Mouse (Mus musculus): ENCODE results near the gene Lkaaear1. TPM values are rescaled to one million over a fixed set of nuclear protein-coding genes. Genes with fewer than 3 reads are reported as not detected.
A peak's percentile ranks its signal among the peaks of the same experiment; 100 is the strongest.

Lkaaear1 gene
- polyA plus RNA-seq, 1 experiment from 2014 or later: not detected

GRCm38 (mm10) chr2:181678780-181679179 is 19.5 kb downstream of the Lkaaear1 start:
- no peak overlapping the region for H3K4me2 ChIP-seq (replicated peaks; ENCODE audit: low read depth, low read length)
- H3K27ac ChIP-seq (ENCODE audit: low read depth, low read length): no peak overlapping the region
- H3K4me3 ChIP-seq (ENCODE audit: low read length): no peak overlapping the region
- H3K4me1 ChIP-seq (ENCODE audit: control insufficient read depth, insufficient read depth, low read length): peaks cover 12% of the 10 kb centered on the region; the same call in 1 of the 2 replicates
- H3K9ac ChIP-seq (ENCODE audit: low read depth, low read length): no peak overlapping the region
- H3K9me3 ChIP-seq (ENCODE audit: control insufficient read depth, low read length): no peaks in the 10 kb centered on the region
- ATAC-seq (ENCODE audit: low FRiP score, low TSS enrichment): peak; percentile 77
- WGBS: 30% methylated on average over 1 of the region's 1 CpGs
- peaks cover under 1% of the 10 kb centered on the region; the same call in 1 of the 2 replicates for H3K27me3 ChIP-seq (ENCODE audit: control insufficient read depth, insufficient read depth, low read length)
- no peaks in the 10 kb centered on the region for H3K36me3 ChIP-seq (ENCODE audit: control insufficient read depth, insufficient read depth, low read length)

GRCm38 (mm10) chr2:181677755-181678098 is 20.5 kb downstream of the Lkaaear1 start:
- Histone ChIP-seq H3K4me3 (ENCODE audit: low read length) (no peak overlapping the region), H3K36me3 (ENCODE audit: control insufficient read depth, insufficient read depth, low read length) (no peaks in the 10 kb centered on the region), H3K27me3 (ENCODE audit: control insufficient read depth, insufficient read depth, low read length) (peaks cover 10% of the 10 kb centered on the region), H3K4me1 (ENCODE audit: control insufficient read depth, insufficient read depth, low read length) (peaks cover 15% of the 10 kb centered on the region), H3K9ac (ENCODE audit: low read depth, low read length) (no peak overlapping the region), H3K4me2 (replicated peaks; ENCODE audit: low read depth, low read length) (no peak overlapping the region), H3K27ac (ENCODE audit: low read depth, low read length) (0 out of 2 replicates have a peak overlapping the region, but pooled peaks have one; percentile 24), H3K9me3 (ENCODE audit: control insufficient read depth, low read length) (no peaks in the 10 kb centered on the region)
- no peak for ATAC-seq (ENCODE audit: low FRiP score, low TSS enrichment)
- WGBS: 58% methylated on average over 3 of the region's 3 CpGs

- H3K27me3 ChIP-seq (ENCODE audit: control insufficient read depth, insufficient read depth, low read length): peaks cover 15% of the 10 kb centered on the region
- H3K27ac ChIP-seq (ENCODE audit: low read depth, low read length): peak overlapping the region; percentile 5; the same call in 1 of the 2 replicates
- H3K4me1 ChIP-seq (ENCODE audit: control insufficient read depth, insufficient read depth, low read length): peaks cover 15% of the 10 kb centered on the region
- 76% methylated on average over 5 of the region's 5 CpGs for WGBS
- H3K9me3 ChIP-seq (ENCODE audit: control insufficient read depth, low read length): no peaks in the 10 kb centered on the region
- H3K4me2 ChIP-seq (replicated peaks; ENCODE audit: low read depth, low read length): no peak overlapping the region
- ATAC-seq (ENCODE audit: low FRiP score, low TSS enrichment): no peak
- H3K4me3 ChIP-seq (ENCODE audit: low read length): no peak overlapping the region
- H3K36me3 ChIP-seq (ENCODE audit: control insufficient read depth, insufficient read depth, low read length): no peaks in the 10 kb centered on the region
- H3K9ac ChIP-seq (ENCODE audit: low read depth, low read length): no peak overlapping the region
Measured at GRCm38 (mm10) chr2:181677096-181677754, 21.0 kb downstream of the Lkaaear1 start.

GRCm38 (mm10) chr2:181676424-181676823 is 21.8 kb downstream of the Lkaaear1 start:
- no peak for ATAC-seq (ENCODE audit: low FRiP score, low TSS enrichment)
- 64% methylated on average over 2 of the region's 2 CpGs for WGBS
- Histone ChIP-seq H3K9ac (ENCODE audit: low read depth, low read length) (no peak overlapping the region), H3K27me3 (ENCODE audit: control insufficient read depth, insufficient read depth, low read length) (peaks cover 23% of the 10 kb centered on the region), H3K4me3 (ENCODE audit: low read length) (no peak overlapping the region), H3K4me1 (ENCODE audit: control insufficient read depth, insufficient read depth, low read length) (peaks cover 17% of the 10 kb centered on the region), H3K9me3 (ENCODE audit: control insufficient read depth, low read length) (no peaks in the 10 kb centered on the region), H3K36me3 (ENCODE audit: control insufficient read depth, insufficient read depth, low read length) (no peaks in the 10 kb centered on the region), H3K27ac (ENCODE audit: low read depth, low read length) (peak overlapping the region; percentile 31; the same call in 1 of the 2 replicates), H3K4me2 (replicated peaks; ENCODE audit: low read depth, low read length) (no peak overlapping the region)

- Histone ChIP-seq H3K9ac (ENCODE audit: low read depth, low read length) (peak overlapping the region; percentile 37; the same call in 1 of the 2 replicates), H3K4me3 (ENCODE audit: low read length) (peak overlapping the region; percentile 23), H3K27me3 (ENCODE audit: control insufficient read depth, insufficient read depth, low read length) (peaks cover 33% of the 10 kb centered on the region), H3K36me3 (ENCODE audit: control insufficient read depth, insufficient read depth, low read length) (no peaks in the 10 kb centered on the region), H3K4me1 (ENCODE audit: control insufficient read depth, insufficient read depth, low read length) (peaks cover 22% of the 10 kb centered on the region), H3K4me2 (replicated peaks; ENCODE audit: low read depth, low read length) (peak overlapping the region; percentile 44), H3K27ac (ENCODE audit: low read depth, low read length) (peak overlapping the region; percentile 31; the same call in 1 of the 2 replicates), H3K9me3 (ENCODE audit: control insufficient read depth, low read length) (no peaks in the 10 kb centered on the region)
- peak; percentile 32 for ATAC-seq (ENCODE audit: low FRiP score, low TSS enrichment)
- under 1% methylated on average over 14 of the region's 14 CpGs for WGBS
Measured at GRCm38 (mm10) chr2:181675454-181675853, 22.8 kb downstream of the Lkaaear1 start.

GRCm38 (mm10) chr2:181674934-181675333 is 23.3 kb downstream of the Lkaaear1 start:
- H3K27ac ChIP-seq (ENCODE audit: low read depth, low read length): no peak overlapping the region
- ATAC-seq (ENCODE audit: low FRiP score, low TSS enrichment): no peak
- no peak overlapping the region for H3K4me3 ChIP-seq (ENCODE audit: low read length)
- H3K36me3 ChIP-seq (ENCODE audit: control insufficient read depth, insufficient read depth, low read length): no peaks in the 10 kb centered on the region
- H3K9me3 ChIP-seq (ENCODE audit: control insufficient read depth, low read length): no peaks in the 10 kb centered on the region
- WGBS: 85% methylated on average over 4 of the region's 4 CpGs
- peaks cover 22% of the 10 kb centered on the region for H3K4me1 ChIP-seq (ENCODE audit: control insufficient read depth, insufficient read depth, low read length)
- no peak overlapping the region; the same call in 1 of the 2 replicates for H3K4me2 ChIP-seq (replicated peaks; ENCODE audit: low read depth, low read length)
- H3K9ac ChIP-seq (ENCODE audit: low read depth, low read length): no peak overlapping the region
- H3K27me3 ChIP-seq (ENCODE audit: control insufficient read depth, insufficient read depth, low read length): peaks cover 38% of the 10 kb centered on the region

DNA sequence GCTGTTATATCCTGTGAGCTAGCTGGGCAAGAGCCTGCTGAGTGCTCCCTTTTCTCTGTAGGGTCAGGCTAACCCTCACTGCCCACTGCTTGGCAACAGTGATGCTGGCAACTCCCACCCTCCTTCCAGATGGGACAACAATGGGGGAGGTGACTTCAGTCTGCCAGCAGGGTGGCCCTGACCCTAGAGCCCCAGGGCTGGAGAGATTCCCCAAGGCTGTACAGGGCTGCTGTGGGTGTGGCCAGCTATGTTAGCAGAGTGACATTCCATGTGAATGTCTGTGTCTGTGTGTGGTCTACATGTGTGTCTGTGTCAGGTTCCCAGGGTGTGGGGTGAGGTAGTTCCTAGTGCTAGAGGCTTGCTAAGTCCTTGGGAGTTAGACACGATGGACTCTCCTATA is 24.7 kb downstream of the Lkaaear1 start:
- no peak overlapping the region for H3K27ac ChIP-seq (ENCODE audit: low read depth, low read length)
- no peak overlapping the region for H3K4me2 ChIP-seq (replicated peaks; ENCODE audit: low read depth, low read length)
- H3K9me3 ChIP-seq (ENCODE audit: control insufficient read depth, low read length): no peaks in the 10 kb centered on the region
- no peak overlapping the region for H3K9ac ChIP-seq (ENCODE audit: low read depth, low read length)
- 70% methylated on average over 1 of the region's 1 CpGs for WGBS
- H3K27me3 ChIP-seq (ENCODE audit: control insufficient read depth, insufficient read depth, low read length): peaks cover 47% of the 10 kb centered on the region
- H3K36me3 ChIP-seq (ENCODE audit: control insufficient read depth, insufficient read depth, low read length): no peaks in the 10 kb centered on the region
- no peak overlapping the region for H3K4me3 ChIP-seq (ENCODE audit: low read length)
- ATAC-seq (ENCODE audit: low FRiP score, low TSS enrichment): peak; percentile 18; the same call in 1 of the 2 replicates
- peaks cover 17% of the 10 kb centered on the region for H3K4me1 ChIP-seq (ENCODE audit: control insufficient read depth, insufficient read depth, low read length)

GRCm38 (mm10) chr2:181671984-181672383 is 26.3 kb downstream of the Lkaaear1 start:
- Histone ChIP-seq H3K9ac (ENCODE audit: low read depth, low read length) (no peak overlapping the region), H3K4me2 (replicated peaks; ENCODE audit: low read depth, low read length) (no peak overlapping the region)

DNA sequence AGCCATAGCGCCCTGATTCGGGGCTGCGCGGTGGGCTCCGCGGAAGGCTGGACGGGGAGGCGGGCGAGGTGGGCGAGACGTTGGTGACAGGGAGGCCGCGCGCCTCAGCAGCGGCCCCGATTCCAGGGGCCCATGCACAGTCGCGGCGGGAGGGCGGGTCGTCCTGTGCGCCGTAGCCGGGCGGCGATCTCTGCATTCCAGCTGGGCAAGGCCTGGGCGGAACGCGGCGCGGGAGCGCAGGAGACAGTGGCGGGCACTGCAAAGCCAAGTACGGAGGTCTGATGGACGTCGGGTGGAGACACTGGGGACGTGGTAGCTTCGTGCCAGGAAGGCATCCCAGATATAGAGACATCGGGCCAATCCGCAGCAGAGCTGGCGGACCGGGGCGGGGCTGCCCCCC is 26.9 kb downstream of the Lkaaear1 start, which contains the start of gene Sox18:
TSS of gene Sox18 (minus strand) at position 315 of the 400 bp plus-strand sequence.
- Histone ChIP-seq H3K4me1 (ENCODE audit: control insufficient read depth, insufficient read depth, low read length) (peaks cover 17% of the 10 kb centered on the region), H3K4me3 (ENCODE audit: low read length) (peak within 1 kb of the TSS; percentile 52), H3K27me3 (ENCODE audit: control insufficient read depth, insufficient read depth, low read length) (peaks cover 47% of the 10 kb centered on the region), H3K27ac (ENCODE audit: low read depth, low read length) (peak within 1 kb of the TSS; percentile 65), H3K4me2 (replicated peaks; ENCODE audit: low read depth, low read length) (peak within 1 kb of the TSS; percentile 66), H3K9me3 (ENCODE audit: control insufficient read depth, low read length) (no peaks in the 10 kb centered on the region), H3K9ac (ENCODE audit: low read depth, low read length) (peak within 1 kb of the TSS; percentile 44; the same call in 1 of the 2 replicates), H3K36me3 (ENCODE audit: control insufficient read depth, insufficient read depth, low read length) (no peaks in the 10 kb centered on the region)
- 1% methylated on average over 39 of the region's 43 CpGs for WGBS
- ATAC-seq (ENCODE audit: low FRiP score, low TSS enrichment): peak; percentile 18; the same call in 1 of the 2 replicates

More at GRCm38 (mm10) chr2:181671984-181672383, 26.3 kb downstream of the Lkaaear1 start:
- no peaks in the 10 kb centered on the region for H3K36me3 ChIP-seq (ENCODE audit: control insufficient read depth, insufficient read depth, low read length)
- peaks cover 17% of the 10 kb centered on the region for H3K4me1 ChIP-seq (ENCODE audit: control insufficient read depth, insufficient read depth, low read length)
- H3K9me3 ChIP-seq (ENCODE audit: control insufficient read depth, low read length): no peaks in the 10 kb centered on the region
- H3K27ac ChIP-seq (ENCODE audit: low read depth, low read length): no peak overlapping the region
- peak overlapping the region; percentile 52 for H3K4me3 ChIP-seq (ENCODE audit: low read length)
- ATAC-seq (ENCODE audit: low FRiP score, low TSS enrichment): no peak
- WGBS: 30% methylated on average over 7 of the region's 7 CpGs
- H3K27me3 ChIP-seq (ENCODE audit: control insufficient read depth, insufficient read depth, low read length): peaks cover 47% of the 10 kb centered on the region
